Mouse (Mus musculus): ENCODE results near the gene Tgm2. TPM values are rescaled to one million over a fixed set of nuclear protein-coding genes. Genes with fewer than 3 reads are reported as not detected.

The Tgm2 gene
- total RNA-seq, 2 experiments from 2014 or later: 60.5 to 90.5 TPM

DNA sequence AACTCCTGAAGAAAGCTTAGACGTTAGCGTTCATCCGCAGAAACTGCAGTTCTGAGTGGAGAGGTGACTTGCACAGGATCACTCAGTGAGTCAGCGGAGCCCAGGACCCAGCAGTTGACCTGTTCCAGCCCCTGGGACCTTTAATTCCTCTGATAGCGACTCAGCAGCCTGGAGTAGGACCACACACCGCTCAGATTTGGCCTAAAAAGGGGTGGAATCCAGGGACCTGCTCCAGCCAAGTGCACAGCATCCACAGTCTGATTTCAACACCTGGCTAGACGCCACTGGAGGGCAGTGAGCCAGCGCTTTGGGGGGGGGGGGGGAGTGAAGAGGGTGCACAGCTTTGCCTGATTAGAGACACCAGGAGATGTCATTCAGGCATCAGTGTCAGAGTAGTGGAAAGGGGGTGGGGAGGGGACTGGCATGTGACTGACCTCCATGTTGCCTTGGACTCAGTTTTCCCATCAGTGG, 22.5 kb upstream of the Tgm2 start:
- no peak for DNase-seq (ENCODE audit: low spot score in 2 of 2)

DNA sequence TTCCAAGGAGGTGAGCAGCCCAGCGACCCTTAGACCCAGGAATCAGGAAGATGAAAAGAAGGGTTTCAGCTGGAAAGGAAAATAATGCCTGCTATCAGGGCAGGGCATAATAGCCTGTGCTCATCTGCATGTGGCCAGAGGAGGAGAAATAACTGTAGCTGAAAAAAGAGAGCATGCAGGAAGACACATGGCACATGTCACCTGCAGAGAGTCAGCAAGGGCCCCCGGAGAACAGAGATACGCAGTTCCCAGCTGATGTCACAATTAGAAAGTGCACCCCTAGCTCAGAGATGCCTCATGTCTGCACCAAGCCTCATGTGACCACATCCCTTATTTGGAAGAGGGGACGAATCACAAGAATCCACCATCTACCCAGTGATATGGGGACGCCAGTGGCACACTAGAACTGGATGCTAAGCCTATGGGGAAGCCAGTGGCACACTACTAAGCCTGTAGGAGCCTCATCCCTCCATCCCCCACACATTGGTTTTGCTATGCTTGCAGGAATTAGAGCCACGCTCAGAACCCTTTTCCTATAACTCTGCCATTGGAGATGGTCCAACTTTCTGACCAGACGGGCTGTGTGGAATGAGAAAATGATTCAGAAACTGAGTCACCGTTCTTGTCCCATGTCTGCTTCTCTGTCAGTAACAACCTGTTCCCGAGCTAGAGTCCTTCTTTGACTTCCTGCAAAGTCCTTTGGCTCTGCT, 21.4 kb upstream of the Tgm2 start:
- no peak for DNase-seq (ENCODE audit: low spot score in 2 of 2)

DNA sequence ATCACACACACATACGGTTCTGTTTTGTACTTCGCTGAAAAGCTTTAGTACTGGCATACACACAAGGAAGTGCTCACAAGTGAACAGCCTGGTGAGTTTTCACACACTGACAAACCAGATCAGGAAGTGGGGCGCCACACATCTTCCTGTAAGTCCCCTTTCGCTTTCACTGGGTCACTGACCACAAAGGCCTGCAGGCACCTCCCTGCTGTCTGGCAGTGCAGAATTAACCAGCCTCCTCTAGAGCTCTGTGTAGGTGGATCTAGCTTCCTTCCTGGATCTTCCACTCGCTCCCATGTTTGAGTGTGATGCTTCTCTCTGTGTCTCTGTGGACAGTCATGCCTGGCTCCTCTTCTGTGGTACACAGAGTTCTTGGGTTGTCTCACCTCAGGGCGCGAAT, 20.4 kb upstream of the Tgm2 start:
- DNase-seq (ENCODE audit: low spot score in 2 of 2): no peak

DNA sequence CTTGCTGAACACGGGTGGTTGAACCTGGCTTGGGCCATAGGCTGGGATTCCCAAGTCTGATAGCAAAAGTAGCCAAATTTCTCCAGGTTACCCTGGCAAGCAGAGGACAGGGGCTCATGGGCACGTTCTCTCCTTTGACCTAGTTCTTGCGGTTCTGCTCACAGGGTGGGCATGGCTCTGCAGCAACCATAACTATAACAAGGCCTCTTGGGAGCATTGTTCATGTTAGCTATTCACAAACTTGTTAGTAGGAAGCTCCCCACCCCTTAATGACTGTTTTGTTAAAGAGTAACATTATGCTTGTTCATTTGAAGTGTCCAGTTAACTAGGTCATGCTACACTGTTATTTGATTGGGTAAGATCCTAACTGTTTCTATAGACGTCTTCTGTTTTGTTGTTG, 19.5 kb upstream of the Tgm2 start:
- DNase-seq (ENCODE audit: low spot score in 2 of 2): no peak

DNA sequence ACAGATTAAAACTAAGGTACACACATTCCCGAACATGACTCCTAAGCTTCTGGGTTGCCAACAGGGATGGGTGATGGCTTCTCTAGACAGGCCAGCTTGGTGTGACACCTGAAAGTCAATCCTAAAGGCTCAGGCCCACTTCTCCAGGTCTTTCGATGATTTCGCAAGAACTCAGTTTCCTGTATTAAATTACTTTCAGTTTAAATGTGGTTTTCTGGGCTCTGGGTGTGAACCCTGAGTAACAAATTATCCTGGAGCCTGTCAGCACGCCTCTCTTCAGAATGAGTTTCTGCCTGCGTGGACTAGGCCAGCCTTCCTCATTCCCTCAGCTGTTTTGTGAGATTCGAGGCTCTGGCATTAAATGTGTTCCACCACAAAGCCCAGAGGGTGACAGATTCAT, 16.8 kb upstream of the Tgm2 start:
- DNase-seq (ENCODE audit: low spot score in 2 of 2): no peak

DNA sequence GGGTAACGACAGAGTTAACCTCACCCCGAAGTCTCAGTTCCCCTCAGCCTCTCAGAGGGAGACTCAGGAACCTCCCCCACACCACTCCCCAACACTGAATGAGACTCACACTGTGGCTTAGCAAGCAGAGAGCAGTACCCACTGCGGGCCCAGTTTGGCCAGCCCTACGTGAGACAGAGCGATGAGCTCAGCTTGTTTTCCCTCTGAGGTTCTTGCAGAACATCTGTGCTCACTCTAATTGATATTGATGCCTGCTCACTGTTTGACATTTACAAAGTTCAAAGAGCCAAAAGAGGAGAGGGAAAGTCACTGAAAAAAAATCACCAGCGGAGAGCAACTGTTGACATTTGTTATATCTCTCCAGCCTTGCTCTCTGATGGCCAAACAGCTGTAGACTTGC, 15.5 kb upstream of the Tgm2 start:
- DNase-seq (ENCODE audit: low spot score in 2 of 2): no peak

DNA sequence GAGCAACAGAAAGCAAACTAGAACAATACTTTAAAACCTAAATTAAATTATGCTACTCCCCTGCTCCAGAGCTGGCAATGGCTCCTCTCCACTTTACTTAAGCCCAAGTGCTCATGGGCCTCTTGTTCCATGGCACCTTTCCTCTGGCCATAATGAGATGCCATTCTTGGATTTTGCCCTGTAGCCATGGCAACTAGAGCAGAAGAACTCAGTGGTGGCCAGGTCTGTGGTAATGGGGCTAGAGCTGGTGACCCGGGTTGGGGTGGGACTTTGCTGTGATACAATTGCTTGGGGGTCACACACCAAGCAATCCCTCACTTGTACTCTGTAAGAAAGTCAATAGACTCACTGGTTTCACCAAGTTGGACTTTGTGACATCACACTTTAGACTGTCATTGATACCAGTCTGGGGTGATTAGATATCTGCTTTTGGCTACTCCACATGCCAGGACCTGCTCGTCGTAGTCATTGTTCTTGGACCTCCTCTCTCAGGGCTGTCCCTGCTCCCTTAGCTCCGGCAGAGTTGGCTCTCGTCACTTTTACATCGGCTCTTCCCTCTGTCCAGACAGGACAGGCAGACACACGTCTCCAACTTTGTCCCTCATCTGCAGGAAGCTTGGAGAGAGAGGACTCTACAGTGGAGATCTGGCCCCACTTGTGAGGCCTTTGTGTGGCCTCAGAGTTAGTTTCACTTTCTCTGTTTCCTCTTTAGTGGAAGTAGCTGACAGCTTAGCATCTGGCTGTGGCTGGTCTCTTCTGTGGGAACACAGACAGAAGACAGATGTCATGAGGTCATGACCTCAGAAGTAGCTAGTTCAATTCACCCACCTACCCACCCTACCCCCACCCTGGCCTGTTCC, 13.4 kb upstream of the Tgm2 start:
- DNase-seq (ENCODE audit: low spot score in 2 of 2): no peak

DNA sequence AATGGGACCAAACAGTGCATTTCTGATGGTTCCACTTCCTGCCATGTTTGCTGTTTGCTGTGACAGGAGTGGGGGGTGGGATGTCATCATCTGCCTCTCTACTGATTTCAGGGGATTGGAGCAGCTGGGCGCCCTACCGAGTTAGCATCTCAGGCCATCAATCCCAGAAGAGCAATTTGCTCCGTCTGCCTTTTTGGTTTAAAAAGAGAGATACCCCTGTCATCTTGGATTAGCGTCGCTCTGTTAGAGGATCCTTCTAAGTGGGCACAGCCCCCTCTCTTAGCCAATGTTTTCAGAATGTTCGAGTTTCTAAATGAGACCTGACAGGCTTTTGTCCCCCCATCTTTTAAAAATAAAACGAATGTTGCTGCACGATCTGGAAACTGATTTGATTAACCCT, 11.4 kb upstream of the Tgm2 start:
- DNase-seq (ENCODE audit: low spot score in 2 of 2): no peak

DNA sequence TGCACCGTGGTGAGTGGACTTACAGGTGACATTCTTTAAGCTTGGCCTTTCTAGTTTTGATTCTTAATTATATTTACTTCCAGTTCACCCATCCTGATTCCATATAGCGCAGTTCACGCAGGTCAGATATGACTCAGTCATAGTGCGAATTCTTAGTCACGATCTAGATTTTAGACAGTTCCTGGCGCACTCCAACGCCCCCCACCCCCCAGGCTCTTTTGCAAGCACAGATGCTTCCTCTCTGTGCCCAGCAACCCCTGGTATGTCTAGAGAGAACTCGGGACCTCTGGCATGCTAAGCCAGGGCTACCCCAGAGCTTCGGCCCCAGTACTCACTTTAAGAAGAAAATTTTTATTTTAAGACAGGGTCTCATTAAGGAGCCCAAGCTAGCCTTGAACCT, 10.3 kb upstream of the Tgm2 start:
- DNase-seq (ENCODE audit: low spot score in 2 of 2): no peak

DNA sequence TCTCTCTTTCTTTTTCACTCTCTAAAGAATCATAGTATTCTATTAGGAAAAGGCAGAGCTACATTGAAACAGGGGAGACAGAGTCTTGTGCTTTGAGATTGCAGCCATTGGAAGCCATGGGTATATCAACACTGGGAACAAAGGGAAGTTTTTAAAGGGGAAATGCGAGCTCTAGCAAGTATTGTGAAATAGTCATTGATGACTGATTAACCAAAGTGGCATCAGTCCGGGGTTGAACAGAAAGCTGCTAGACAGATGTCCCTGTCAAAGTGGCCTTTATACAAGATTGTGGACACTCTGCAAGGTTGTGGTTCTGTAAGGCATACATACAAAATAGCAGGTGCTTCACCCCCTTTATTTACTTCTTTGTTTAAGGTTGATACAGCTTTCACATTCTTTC, 9.4 kb upstream of the Tgm2 start:
- no peak for DNase-seq (ENCODE audit: low spot score in 2 of 2)

DNA sequence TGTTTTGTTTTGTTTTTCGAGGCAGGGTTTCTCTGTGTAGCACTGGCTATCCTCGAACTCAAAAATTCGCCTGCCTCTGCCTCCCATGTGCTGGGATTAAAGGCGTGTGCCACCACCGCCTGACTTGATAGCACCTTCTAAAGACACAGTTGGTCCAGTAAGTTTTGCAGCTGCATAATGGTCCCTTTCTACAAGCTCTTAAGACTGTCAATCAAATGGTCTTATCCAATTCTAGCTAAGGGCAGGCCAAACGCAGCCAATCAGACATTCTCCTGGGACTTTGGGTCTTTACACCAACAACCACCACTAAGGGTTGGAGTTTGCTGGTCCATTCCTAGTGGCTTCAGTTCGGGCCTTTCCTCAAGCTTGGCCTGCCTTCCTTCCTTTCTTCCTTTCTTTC, 8.9 kb upstream of the Tgm2 start:
- DNase-seq (ENCODE audit: low spot score in 2 of 2): no peak

DNA sequence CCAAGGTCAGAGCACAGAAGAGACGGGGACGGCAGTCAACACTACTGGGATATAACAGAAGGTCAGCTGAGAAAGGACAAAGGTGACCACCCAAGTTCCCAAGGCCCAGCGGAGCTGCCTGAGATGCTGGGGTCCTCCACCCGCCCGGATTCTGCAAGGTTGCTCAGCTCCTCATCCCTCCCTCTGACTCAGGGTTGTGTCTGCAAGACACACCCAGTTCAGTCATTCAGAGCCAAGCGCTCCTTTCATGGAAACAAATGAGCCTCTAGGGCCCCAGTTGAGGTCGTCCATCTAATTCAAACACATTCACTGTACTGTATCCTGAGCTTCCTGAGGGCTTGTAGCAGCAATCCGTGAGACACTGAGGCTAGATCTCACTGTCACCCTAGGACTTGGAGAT, 8.4 kb upstream of the Tgm2 start:
- DNase-seq (ENCODE audit: low spot score in 2 of 2): no peak

DNA sequence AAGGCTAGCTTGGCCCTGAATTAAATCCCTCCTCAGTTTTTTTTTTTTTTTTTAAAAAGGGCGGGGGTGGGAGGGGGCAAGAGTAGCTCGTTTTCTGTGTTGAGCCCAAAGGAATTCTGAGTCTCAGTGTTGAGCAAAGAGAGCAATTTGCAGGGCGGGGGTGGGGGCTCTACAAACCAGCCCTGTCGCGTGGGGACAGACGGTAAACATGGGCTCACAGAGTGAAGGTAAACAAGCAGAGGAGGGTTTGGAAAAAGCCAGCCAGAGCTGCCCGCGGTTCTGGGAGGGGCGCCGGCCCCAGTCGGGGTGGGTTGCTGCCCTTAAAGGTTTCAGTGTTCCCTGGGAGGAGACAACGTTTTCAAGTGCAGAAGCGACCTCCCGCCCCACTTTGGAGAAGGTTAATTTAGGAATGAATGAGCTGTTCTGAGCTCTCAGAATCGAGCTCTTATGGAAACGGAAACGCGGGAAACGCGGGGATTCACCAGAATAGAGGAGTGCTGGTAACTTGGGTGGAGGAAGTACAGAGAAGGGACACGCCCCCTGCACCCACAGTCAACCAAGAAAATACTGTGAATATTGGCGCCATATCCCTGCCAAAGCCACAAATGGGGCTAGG, 7.6 kb upstream of the Tgm2 start:
- DNase-seq (ENCODE audit: low spot score in 2 of 2): no peak

DNA sequence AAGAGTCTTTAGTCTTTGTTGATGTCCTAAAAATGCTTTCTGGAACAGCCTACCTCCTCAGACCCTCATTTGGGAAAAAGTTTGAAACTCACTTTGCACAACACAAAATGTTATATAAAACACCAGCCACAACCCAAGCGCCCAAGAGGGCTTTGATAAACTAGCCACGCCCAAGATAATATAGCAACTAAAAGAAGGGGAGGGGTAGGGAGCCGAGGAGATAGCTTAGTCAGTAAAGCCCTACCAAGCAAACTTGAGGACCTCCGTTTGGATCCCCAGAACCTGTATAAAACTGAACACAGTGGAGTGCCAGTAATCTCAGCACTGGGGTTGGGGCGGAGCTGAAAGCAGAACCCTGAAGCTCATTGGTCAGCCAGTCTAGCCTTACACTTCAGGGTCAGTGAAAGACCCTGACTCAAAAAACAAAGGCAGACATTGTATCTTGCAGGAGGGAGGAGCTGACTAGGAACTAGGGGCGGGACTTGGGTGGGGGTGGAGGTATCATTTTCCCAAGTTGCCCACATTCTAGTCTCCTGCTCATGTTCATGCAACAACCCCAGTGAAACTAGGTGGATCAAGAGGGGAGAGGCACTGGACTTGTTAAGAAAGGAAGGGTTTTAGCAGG, 6.6 kb upstream of the Tgm2 start:
- DNase-seq (ENCODE audit: low spot score in 2 of 2): no peak

DNA sequence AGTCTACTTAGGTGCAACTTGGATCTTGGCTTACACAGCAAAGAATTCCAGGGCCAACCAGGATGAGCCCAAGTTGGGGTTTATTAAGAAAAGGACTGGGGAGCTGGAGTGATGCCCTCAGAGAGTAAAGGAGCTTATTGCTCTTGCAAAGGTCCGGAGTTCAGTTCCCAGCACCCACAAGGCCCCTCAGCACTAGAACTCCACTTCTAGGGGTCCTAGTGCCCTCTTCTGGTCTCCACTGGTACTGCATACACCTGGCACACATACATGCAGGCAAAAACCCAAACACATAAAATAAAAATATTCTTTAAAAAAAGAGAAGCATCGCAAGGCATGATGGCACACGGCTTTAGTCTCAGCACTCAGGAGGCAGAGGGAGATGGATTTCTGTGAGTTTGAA, 4.8 kb upstream of the Tgm2 start:
- no peak for DNase-seq (ENCODE audit: low spot score in 2 of 2)

DNA sequence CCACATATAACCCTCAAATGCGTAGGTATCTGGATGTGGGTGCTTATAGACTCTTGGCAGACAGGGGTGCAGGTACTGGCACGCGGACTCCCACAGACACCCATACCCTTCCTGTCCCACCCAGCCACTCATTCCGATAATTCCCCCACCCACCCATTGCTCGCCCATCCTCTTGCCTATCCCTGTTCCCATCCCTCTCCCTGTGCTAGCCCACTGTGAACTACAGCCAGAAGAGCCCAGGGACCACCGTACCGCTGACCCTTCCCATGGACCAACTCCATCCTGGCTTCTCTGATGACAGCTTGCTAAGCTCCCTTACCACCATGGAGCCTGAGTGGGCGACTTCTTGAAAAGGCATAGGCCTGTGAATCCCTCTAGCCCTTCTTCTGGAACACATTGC, 735 bp upstream of the Tgm2 start:
- no peak for DNase-seq (ENCODE audit: low spot score in 2 of 2)

DNA sequence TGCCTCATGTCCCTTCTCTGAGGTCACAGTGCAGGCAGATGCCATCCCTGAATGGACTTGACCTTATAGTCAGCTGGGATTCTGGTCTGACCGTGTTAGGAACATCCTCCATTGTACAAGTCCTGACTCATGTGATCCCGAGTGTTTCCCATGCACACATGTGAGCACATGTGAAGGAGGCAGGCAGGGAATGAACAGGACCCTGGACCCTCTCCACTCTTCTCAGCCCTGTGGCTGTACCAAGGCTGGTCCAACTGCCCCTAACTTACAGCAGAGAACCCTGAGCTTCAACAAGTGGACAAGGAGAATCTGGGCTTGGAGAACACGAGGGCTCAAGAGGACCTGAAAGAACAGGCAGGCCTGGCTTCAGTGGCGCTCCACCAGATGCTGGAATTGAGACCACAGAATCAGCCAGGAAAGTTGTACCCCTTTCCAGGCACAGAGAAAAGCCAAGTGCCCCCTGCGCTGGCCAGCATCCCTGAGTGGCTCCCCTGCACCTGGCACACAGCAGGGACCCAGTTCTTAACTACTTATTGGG, 639 bp downstream of the Tgm2 start:
- no peak for DNase-seq (ENCODE audit: low spot score in 2 of 2)

DNA sequence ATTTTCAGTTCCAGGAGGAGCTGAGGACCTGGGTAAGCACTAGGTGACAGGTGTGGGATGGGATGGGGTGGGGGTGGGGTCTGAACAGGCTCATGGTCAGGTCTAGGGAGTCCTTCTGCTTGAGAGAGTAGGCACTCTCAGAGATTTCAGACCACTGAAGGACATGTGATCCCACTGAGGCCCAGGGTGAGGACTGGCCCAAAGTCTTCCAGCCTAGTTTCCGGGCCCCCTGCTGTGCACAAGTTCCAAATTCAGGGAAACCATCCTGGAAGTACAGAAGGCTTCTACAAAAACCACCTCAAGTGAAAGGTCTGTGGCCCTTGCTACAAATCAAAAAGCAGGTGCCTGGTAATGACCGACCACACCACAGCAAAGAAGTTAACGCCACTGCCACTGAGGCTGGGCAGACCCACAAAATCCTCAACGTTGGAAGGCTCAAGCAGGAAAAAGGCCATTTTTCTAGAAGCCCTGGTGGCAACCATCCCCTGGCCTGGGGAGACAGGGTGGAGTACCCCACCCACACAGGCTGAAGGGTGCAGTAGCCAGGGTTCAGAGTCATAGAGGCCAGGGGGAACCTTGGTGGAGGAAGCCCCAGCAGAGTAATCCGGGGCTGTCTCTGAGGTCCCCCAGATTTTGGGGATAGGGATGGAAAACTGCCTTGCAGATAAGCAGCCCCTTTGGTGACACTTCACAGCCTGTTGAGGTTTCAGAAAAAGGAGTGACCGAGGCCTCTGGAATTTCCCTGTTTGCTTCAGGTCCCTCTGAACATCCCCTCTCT, 1.3 kb downstream of the Tgm2 start:
- DNase-seq (ENCODE audit: low spot score in 2 of 2): no peak

DNA sequence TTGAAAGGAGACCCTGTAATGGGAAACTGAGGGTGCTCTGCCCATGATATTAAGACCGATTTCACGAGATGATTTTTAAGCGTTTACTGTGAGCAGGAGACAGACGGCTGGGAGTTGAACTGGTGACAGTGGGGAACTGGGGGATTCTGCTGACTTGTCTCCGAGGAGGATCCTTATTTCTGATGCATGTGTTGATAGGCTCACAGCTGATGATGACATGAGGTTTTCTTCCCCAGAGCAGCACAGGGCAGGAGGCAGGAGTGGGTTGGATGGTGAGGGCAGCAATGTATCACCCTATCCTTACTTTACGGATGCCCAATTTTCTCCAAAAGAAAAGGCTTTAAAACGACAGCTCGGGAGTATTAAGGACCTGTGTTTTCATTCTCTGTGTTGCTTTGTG, 2.0 kb downstream of the Tgm2 start:
- no peak for DNase-seq (ENCODE audit: low spot score in 2 of 2)

DNA sequence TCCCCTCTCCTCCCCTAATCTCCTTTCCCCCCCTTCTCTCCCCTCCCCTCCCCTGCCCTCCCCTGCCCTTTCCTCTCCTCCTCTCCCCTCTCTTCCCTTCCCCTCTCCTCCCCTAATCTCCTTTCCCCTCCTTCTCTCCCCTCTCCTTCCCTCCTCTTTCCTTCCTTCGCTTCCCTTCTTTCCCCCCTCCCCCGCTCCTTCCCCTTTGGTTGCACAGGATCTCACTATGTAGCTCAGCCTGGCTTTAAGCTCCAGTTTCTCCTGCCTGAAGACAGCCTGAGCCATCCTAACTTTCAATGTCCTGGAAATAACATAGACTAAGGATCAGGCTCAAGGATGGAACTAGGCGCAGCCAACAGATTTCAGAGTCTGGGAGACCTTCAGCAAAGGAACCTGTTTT, 2.4 kb downstream of the Tgm2 start:
- no peak for DNase-seq (ENCODE audit: low spot score in 2 of 2)

DNA sequence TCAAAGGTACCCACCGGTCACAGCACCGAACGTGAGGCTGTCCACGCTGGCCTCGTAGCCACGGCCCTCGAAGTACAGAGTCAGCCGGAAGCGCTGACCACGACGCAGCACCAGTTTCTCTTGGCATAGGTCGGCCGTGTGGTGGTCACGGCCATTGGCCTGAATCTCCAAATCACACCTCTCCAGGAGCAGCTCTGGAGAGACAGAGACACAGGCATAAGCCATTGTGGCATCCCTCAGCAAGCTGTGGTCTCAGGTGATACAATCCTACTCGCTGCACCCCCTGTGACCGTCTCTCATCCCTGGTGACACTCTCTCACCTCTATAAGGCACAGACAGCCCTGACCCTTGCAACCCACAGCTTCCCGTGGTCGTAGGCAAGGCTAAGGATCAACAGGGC, 3.3 kb downstream of the Tgm2 start:
- no peak for DNase-seq (ENCODE audit: low spot score in 2 of 2)

Measured in adrenal gland, adult 18-20 months (tissue).